Mouse (Mus musculus) thymus, adult 2 months (tissue): ENCODE results near the gene Rraga.

Experiments used
- CTCF ChIP-seq: fragments of 200-500 bp; IDR thresholded peaks from 2 replicates; pipeline ENCODE4 v1.5.1; 2012; ENCODE audit warnings: mild to moderate bottlenecking, control low read depth, low read length, moderate library complexity, borderline replicate concordance; ENCODE audit not compliant: control insufficient read depth, poor library complexity, insufficient read depth; ENCODE audit errors: extremely low read depth
- POLR2A ChIP-seq: fragments of 200-500 bp; IDR thresholded peaks from 2 replicates; pipeline ENCODE4 v1.6.1; 2012; ENCODE audit warnings: mild to moderate bottlenecking, low read length, control low read depth, moderate library complexity; ENCODE audit not compliant: control insufficient read depth, poor library complexity, insufficient read depth; ENCODE audit errors: extremely low read depth

DNA sequence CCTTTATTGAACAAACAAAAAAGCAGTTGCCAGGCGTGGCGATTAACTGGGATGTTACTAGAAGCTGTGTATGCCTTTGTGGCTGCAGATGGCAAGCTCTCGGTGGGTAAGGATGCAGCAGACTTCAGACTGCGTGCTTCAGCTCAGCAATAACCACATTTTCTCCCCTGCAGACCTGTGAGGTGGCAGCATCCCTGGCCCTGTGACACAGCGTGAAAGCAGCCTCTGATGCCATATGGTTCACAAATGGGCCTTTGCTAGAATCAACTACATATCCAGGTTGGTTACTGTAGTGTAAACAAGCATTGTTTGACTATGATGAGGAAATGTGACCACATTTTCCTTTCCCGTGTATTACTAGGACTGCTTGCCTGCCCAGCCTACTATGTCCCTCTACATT, 46.3 kb upstream of the Rraga start:
- TF ChIP-seq POLR2A, result no peak
- TF ChIP-seq CTCF, result no peak
